ENCODE assay signal across 8 mouse cellular contexts in genomic region chr7:127931351-127932135, GRCm38 (mm10). TPM values are rescaled to one million over a fixed set of nuclear protein-coding genes. Genes with fewer than 3 reads are reported as not detected.
DNase-seq lines count a peak whose midpoint lies in the region; ATAC-seq and TF ChIP-seq lines count a peak whose summit lies in the region.

No protein-coding gene starts in this region.

- no peaks in the 10 kb centered on the region for H3K9me3 ChIP-seq in ES-E14 (ENCODE audit: control insufficient read depth, insufficient read depth, low read depth, low read length)
- no peaks in the 10 kb centered on the region for H3K9me3 ChIP-seq in heart, embryonic 15.5 days (replicated peaks)
- no peaks in the 10 kb centered on the region for H3K9me3 ChIP-seq in limb, embryonic 12.5 days

- peak overlapping the region in 1 of 2 experiments; percentile 30; a peak in 1 of 4 replicates for H3K4me3 ChIP-seq in ES-E14 (ENCODE audit: insufficient read depth in 1 of 2, low read depth in 1 of 2, low read length in 2 of 2, poor library complexity in 1 of 2, severe bottlenecking in 1 of 2)
- H3K4me3 ChIP-seq in heart, embryonic 15.5 days = no peak overlapping the region
- H3K4me3 ChIP-seq in limb, embryonic 12.5 days (replicated peaks) = no peak overlapping the region
- no peak overlapping the region for H3K4me3 ChIP-seq in gastrocnemius, adult 2 months

- in situ Hi-C loops in ES-E14 (cut with MboI; ENCODE audit: low sequenced_read_pairs in 2 of 2, unreplicated experiment in 2 of 2) = no loop called here

- H3K36me3 ChIP-seq in ES-E14 (ENCODE audit: control insufficient read depth, insufficient read depth, low read length, poor library complexity, severe bottlenecking) = peaks cover 11% of the 10 kb centered on the region; the same call in 1 of the 2 replicates
- H3K36me3 ChIP-seq in heart, embryonic 15.5 days = no peaks in the 10 kb centered on the region
- H3K36me3 ChIP-seq in limb, embryonic 12.5 days = peaks cover 11% of the 10 kb centered on the region; the same call in 1 of the 2 replicates

- no peak for ATAC-seq in heart, embryonic 15.5 days (replicated peaks; ENCODE audit: insufficient number of reproducible peaks, insufficient read depth, low FRiP score, low read depth)
- ATAC-seq in limb, embryonic 12.5 days (ENCODE audit: insufficient number of reproducible peaks, insufficient read depth, low FRiP score, low TSS enrichment, low read depth) = no peak

- intact Hi-C loops in gastrocnemius, adult 2 months (cut with DNase I) = loop anchor here (10.0 kb wide), 1 partner anchor 273 kb away; the partner anchor contains the start of gene Cox6a2

- H3K4me2 ChIP-seq in heart, embryonic 15.5 days = peak overlapping the region; percentile 13; the same call in 1 of the 2 replicates
- no peak overlapping the region for H3K4me2 ChIP-seq in limb, embryonic 12.5 days

- H3K27me3 ChIP-seq in heart, embryonic 15.5 days = peaks cover 27% of the 10 kb centered on the region
- H3K27me3 ChIP-seq in limb, embryonic 12.5 days = peaks cover 40% of the 10 kb centered on the region

- DNase-seq in 3T3-L1 (ENCODE audit: low read depth, low spot score) = peak; percentile 76
- DNase-seq in ES-E14 (ENCODE audit: low read depth, low spot score) = no peak
- DNase-seq in gastrocnemius, adult 2 months = no peak
- no peak for DNase-seq in layer of hippocampus, adult 18-20 months (ENCODE audit: low spot score in 2 of 2)
- DNase-seq in thymus, postnatal 0 days (ENCODE audit: low spot score) = no peak
- no peak for DNase-seq in cerebellum, postnatal 10 days

- peak overlapping the region; percentile 93 for H3K27ac ChIP-seq in ES-E14 (ENCODE audit: insufficient read depth, low read depth, low read length, poor library complexity, severe bottlenecking)
- peak overlapping the region; percentile 7; the same call in 1 of the 2 replicates for H3K27ac ChIP-seq in heart, embryonic 15.5 days
- 0 out of 2 replicates have a peak overlapping the region, but pooled peaks have one; percentile 25 for H3K27ac ChIP-seq in limb, embryonic 12.5 days
- H3K27ac ChIP-seq in gastrocnemius, adult 2 months = no peak overlapping the region

- H3K4me1 ChIP-seq in ES-E14 (ENCODE audit: control insufficient read depth in 2 of 2, insufficient read depth in 2 of 2, low read length in 2 of 2, poor library complexity in 1 of 2) = peaks cover 15 to 45% of the 10 kb centered on the region in 2 experiments; a peak in 3 of 4 replicates
- peaks cover 30% of the 10 kb centered on the region for H3K4me1 ChIP-seq in heart, embryonic 15.5 days (replicated peaks)
- H3K4me1 ChIP-seq in limb, embryonic 12.5 days (replicated peaks) = peaks cover 35% of the 10 kb centered on the region

- H3K9ac ChIP-seq in ES-E14 (ENCODE audit: insufficient read depth, low read depth, low read length, poor library complexity, severe bottlenecking) = peak overlapping the region; percentile 57
- no peak overlapping the region for H3K9ac ChIP-seq in heart, embryonic 15.5 days
- H3K9ac ChIP-seq in limb, embryonic 12.5 days (replicated peaks) = no peak overlapping the region

- no peak for TF ChIP-seq CTCF in gastrocnemius, adult 2 months (IDR thresholded peaks at IDR 0.05)

- 44% methylated on average over 13 of the region's 13 CpGs for WGBS in heart, embryonic 15.5 days
- 50% methylated on average over 13 of the region's 13 CpGs for WGBS in limb, embryonic 12.5 days

TF ChIP-seq in ES-E14, 5 proteins besides CTCF, POLR2A, EP300 and RAD21:
- no peak for TF ChIP-seq ZNF384 (IDR thresholded peaks at IDR 0.05; ENCODE audit: low read depth, low read length)
- no peak for TF ChIP-seq ZC3H11A (IDR thresholded peaks at IDR 0.05; ENCODE audit: borderline replicate concordance, low read depth, low read length)
- TF ChIP-seq CHD2 (IDR thresholded peaks at IDR 0.05; ENCODE audit: low read depth, low read length) = no peak
- TF ChIP-seq MAFK (IDR thresholded peaks at IDR 0.05; ENCODE audit: insufficient read depth, low read depth, low read length) = no peak
- no peak for TF ChIP-seq HCFC1 (IDR thresholded peaks at IDR 0.05; ENCODE audit: borderline replicate concordance, insufficient read depth, low read length)

RNA-seq across cellular contexts. Expression of gene Prss8, which starts 1.6 kb away (rescaled TPM):
- 11.3 and 16.5 TPM in 2 replicates for total RNA-seq in ES-E14 (2012; rRNA removed)
- 1.9 and 6.0 TPM in 2 replicates for polyA plus RNA-seq in heart, embryonic 15.5 days (2015; fragmentation: Nextera tagmentation; extraction: Ambion mirVana)
- polyA plus RNA-seq in limb, embryonic 12.5 days (2016; fragmentation: Nextera tagmentation; extraction: Ambion mirVana) = 5.0 TPM in 2 replicates
- not detected for total RNA-seq in gastrocnemius, adult 2 months (2021)
- total RNA-seq in layer of hippocampus, adult 18-20 months (2021) = under 1 TPM; 0.25 to 0.46 TPM
- 2.9 and 3.3 TPM in 2 replicates for polyA plus RNA-seq in thymus, postnatal 0 days (2015; fragmentation: Nextera tagmentation; extraction: Ambion mirVana)

RNA-seq across cellular contexts. Expression of gene Prss36, which starts 15.0 kb away (rescaled TPM):
- 15.3 and 15.4 TPM in 2 replicates for total RNA-seq in ES-E14 (2012; rRNA removed)
- 7.9 and 10.0 TPM in 2 replicates for polyA plus RNA-seq in heart, embryonic 15.5 days (2015; fragmentation: Nextera tagmentation; extraction: Ambion mirVana)
- polyA plus RNA-seq in limb, embryonic 12.5 days (2016; fragmentation: Nextera tagmentation; extraction: Ambion mirVana) = 9.6 and 10.7 TPM in 2 replicates
- total RNA-seq in gastrocnemius, adult 2 months (2021) = 1 to 10 TPM; 6.0 to 7.1 TPM
- 10 to 100 TPM; 10.3 to 10.5 TPM for total RNA-seq in layer of hippocampus, adult 18-20 months (2021)
- polyA plus RNA-seq in thymus, postnatal 0 days (2015; fragmentation: Nextera tagmentation; extraction: Ambion mirVana) = 7.8 and 11.1 TPM in 2 replicates

RNA-seq across cellular contexts. Expression of gene Kat8, which starts 19.2 kb away (rescaled TPM):
- total RNA-seq in ES-E14 (2012; rRNA removed) = 35.1 and 35.6 TPM in 2 replicates
- 23.5 and 27.6 TPM in 2 replicates for polyA plus RNA-seq in heart, embryonic 15.5 days (2015; fragmentation: Nextera tagmentation; extraction: Ambion mirVana)
- 50.9 and 51.3 TPM in 2 replicates for polyA plus RNA-seq in limb, embryonic 12.5 days (2016; fragmentation: Nextera tagmentation; extraction: Ambion mirVana)
- 10 to 100 TPM; 24.3 to 26.6 TPM for total RNA-seq in gastrocnemius, adult 2 months (2021)
- 10 to 100 TPM; 29.8 to 30.9 TPM for total RNA-seq in layer of hippocampus, adult 18-20 months (2021)
- 40.7 and 43.0 TPM in 2 replicates for polyA plus RNA-seq in thymus, postnatal 0 days (2015; fragmentation: Nextera tagmentation; extraction: Ambion mirVana)

RNA-seq across cellular contexts. Expression of gene Bckdk, which starts 27.7 kb away (rescaled TPM):
- 53.9 and 56.4 TPM in 2 replicates for total RNA-seq in ES-E14 (2012; rRNA removed)
- 122 and 145 TPM in 2 replicates for polyA plus RNA-seq in heart, embryonic 15.5 days (2015; fragmentation: Nextera tagmentation; extraction: Ambion mirVana)
- 83.0 and 90.1 TPM in 2 replicates for polyA plus RNA-seq in limb, embryonic 12.5 days (2016; fragmentation: Nextera tagmentation; extraction: Ambion mirVana)
- total RNA-seq in gastrocnemius, adult 2 months (2021) = 100 to 1,000 TPM; 169 to 177 TPM
- total RNA-seq in layer of hippocampus, adult 18-20 months (2021) = 10 to 100 TPM; 41.4 to 42.4 TPM
- 80.5 and 87.0 TPM in 2 replicates for polyA plus RNA-seq in thymus, postnatal 0 days (2015; fragmentation: Nextera tagmentation; extraction: Ambion mirVana)

RNA-seq across cellular contexts. Expression of gene Fus, which starts 35.7 kb away (rescaled TPM):
- total RNA-seq in ES-E14 (2012; rRNA removed) = 91.6 and 142 TPM in 2 replicates
- 254 and 307 TPM in 2 replicates for polyA plus RNA-seq in heart, embryonic 15.5 days (2015; fragmentation: Nextera tagmentation; extraction: Ambion mirVana)
- 597 and 605 TPM in 2 replicates for polyA plus RNA-seq in limb, embryonic 12.5 days (2016; fragmentation: Nextera tagmentation; extraction: Ambion mirVana)
- 10 to 100 TPM; 77.8 to 99.5 TPM for total RNA-seq in gastrocnemius, adult 2 months (2021)
- total RNA-seq in layer of hippocampus, adult 18-20 months (2021) = 100 to 1,000 TPM; 279 to 285 TPM
- 178 and 286 TPM in 2 replicates for polyA plus RNA-seq in thymus, postnatal 0 days (2015; fragmentation: Nextera tagmentation; extraction: Ambion mirVana)
